Mouse (Mus musculus) forebrain, embryonic 15.5 days (tissue): Measurements from ENCODE around the gene Siah2. TPM values are rescaled to one million over a fixed set of nuclear protein-coding genes. Genes with fewer than 3 reads are reported as not detected.

ENCODE experiments used
- ATAC-seq: fragments of 200-750 bp; cut with Nextera tagmentation; replicated peaks from 2 replicates; pipeline ENCODE4 v1.8.0; 2017; ENCODE audit warnings: mild to moderate bottlenecking, moderate TSS enrichment, moderate library complexity
- H3K27ac ChIP-seq: fragments of 300-500 bp; sonication (generic); replicated peaks from 2 replicates; pipeline ENCODE4 v1.5.1; 2015; ENCODE audit warnings: mild to moderate bottlenecking, inconsistent platforms
- H3K27me3 ChIP-seq: fragments of 300-500 bp; sonication (generic); 2 replicates; pipeline ENCODE4 v1.6.1; 2015; ENCODE audit warnings: inconsistent platforms
- H3K36me3 ChIP-seq: fragments of 300-500 bp; sonication (generic); 2 replicates; pipeline ENCODE4 v1.6.1; 2015; ENCODE audit warnings: mild to moderate bottlenecking, inconsistent platforms
- H3K4me1 ChIP-seq: fragments of 300-500 bp; sonication (generic); 2 replicates; pipeline ENCODE4 v1.6.1; 2015; ENCODE audit warnings: inconsistent platforms
- H3K4me2 ChIP-seq: fragments of 300-500 bp; sonication (generic); replicated peaks from 2 replicates; pipeline ENCODE4 v1.6.1; 2015; ENCODE audit warnings: mild to moderate bottlenecking, inconsistent platforms
- H3K4me3 ChIP-seq: fragments of 300-500 bp; sonication (generic); 2 replicates; pipeline ENCODE4 v1.5.1; 2015; ENCODE audit warnings: mild to moderate bottlenecking, inconsistent platforms
- H3K9ac ChIP-seq: fragments of 300-500 bp; sonication (generic); replicated peaks from 2 replicates; pipeline ENCODE4 v1.6.1; 2015; ENCODE audit warnings: mild to moderate bottlenecking, inconsistent platforms
- H3K9me3 ChIP-seq: fragments of 300-500 bp; sonication (generic); 2 replicates; pipeline ENCODE4 v1.6.1; 2016; ENCODE audit warnings: inconsistent platforms
- WGBS: fragments of 180-500 bp; shearing (Covaris S2); methylation state at CpG from one replicate; pipeline ENCODE4 v1.1.7; 2015; ENCODE audit warnings: mixed read lengths; 5-methylcytosine and 5-hydroxymethylcytosine counted together
- polyA plus RNA-seq: library from polyadenylated mRNA; unstranded; fragments of >200 nt; fragmentation: Nextera tagmentation; extraction: Ambion mirVana; gene quantifications from 2 replicates; pipeline ENCODE4 v1.2.1, GENCODE M21; 2015

The Siah2 gene
- 7.0 and 8.1 TPM in 2 replicates for polyA plus RNA-seq

DNA sequence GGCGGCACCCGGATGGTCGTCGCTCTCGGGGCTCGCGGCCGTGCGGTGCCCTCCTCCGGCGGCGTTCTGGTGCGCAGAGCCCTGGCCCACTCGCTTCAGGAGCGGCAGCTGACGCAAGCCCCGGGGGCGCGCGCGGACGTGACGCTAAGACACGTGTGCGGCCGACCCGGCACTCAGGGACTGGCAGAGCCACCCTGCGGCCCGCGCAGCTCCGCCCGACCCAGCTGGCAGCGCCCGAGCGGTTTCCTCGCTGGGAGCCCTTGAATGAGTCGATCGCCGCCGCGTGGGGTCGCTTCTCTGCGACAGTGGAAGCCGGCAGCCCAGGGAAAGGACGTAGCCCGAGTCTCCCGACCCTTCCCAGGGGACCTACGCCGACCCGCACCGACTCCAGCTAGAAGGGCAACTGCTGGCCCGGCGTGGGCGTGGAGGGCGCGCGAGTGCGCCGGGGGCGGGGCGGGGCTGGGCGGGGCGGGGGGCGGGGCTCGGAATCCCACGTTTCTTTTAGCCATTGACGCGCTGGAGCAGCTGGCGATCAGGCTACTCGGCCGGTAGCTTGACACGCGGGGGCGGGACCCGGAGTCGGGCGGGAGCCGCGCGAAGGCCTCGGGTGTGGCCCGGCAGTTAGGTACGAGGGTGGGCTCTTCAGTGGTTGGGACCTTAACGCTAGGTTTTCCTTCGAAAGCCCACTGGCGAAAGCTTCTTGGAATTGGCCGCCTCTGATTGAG is at the start of gene Siah2:
Siah2 (minus strand) TSS at position 404 of the 725 bp plus-strand sequence.
- no peaks in the 10 kb centered on the region for H3K36me3 ChIP-seq
- peak within 1 kb of the TSS; percentile 91 for H3K27ac ChIP-seq
- ATAC-seq: peak; percentile 97
- peaks cover 18% of the 10 kb centered on the region for H3K4me1 ChIP-seq
- 0 out of 2 replicates have a peak, but pooled peaks cover 5% of the 10 kb centered on the region for H3K27me3 ChIP-seq
- H3K4me3 ChIP-seq: peak within 1 kb of the TSS; percentile 75
- no peaks in the 10 kb centered on the region for H3K9me3 ChIP-seq
- under 1% methylated on average over 87 of the region's 87 CpGs for WGBS
- peak within 1 kb of the TSS; percentile 72 for H3K9ac ChIP-seq
- peak within 1 kb of the TSS; percentile 67 for H3K4me2 ChIP-seq

GRCm38 (mm10) chr3:58739536-58739935 is 47.3 kb upstream of the Siah2 start:
- 77% methylated on average over 2 of the region's 2 CpGs for WGBS
- no peaks in the 10 kb centered on the region for H3K27me3 ChIP-seq
- H3K4me3 ChIP-seq: no peak overlapping the region
- H3K9ac ChIP-seq: no peak overlapping the region
- H3K9me3 ChIP-seq: no peaks in the 10 kb centered on the region
- H3K36me3 ChIP-seq: no peaks in the 10 kb centered on the region
- H3K27ac ChIP-seq: no peak overlapping the region
- no peak overlapping the region for H3K4me2 ChIP-seq
- no peak for ATAC-seq
- H3K4me1 ChIP-seq: no peaks in the 10 kb centered on the region

DNA sequence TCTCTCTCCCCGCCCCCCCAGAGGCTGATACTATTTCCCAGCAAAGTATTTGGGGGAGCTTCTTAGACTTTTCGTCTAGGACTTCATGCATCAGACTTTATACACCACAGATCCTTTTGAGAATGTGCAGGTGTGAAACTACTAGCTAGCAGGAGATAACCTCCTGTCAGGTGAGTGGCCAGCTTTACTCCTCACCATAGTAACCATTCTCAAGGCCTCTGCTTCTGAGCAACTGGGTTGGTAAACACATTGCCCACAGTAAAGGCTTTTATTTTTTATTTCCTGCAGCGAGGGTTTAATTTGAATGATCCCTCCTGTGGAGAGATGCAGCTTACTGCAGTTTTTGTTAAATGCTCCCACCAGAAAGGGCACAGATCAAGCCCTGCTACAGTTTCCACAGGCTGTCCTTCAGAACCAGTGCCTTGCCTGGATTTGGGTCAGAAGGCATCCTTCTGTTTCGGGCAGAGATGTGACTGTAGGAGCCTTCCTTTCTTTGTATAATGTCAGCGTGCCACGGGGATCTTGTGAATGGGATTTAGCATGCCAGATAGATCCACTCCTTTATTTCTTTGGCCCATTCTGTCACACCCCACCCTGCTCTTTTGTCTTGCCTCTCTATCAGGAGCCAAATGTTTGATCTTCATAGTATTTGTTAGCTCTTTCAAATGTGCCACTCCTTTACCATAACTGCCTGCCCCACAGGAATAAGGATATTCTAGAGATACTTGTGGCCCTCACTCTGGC is 46.3 kb upstream of the Siah2 start:
- H3K4me2 ChIP-seq: no peak overlapping the region
- no peak for ATAC-seq
- H3K9me3 ChIP-seq: no peaks in the 10 kb centered on the region
- H3K9ac ChIP-seq: no peak overlapping the region
- 12% methylated on average over 6 of the region's 6 CpGs for WGBS
- H3K4me1 ChIP-seq: no peaks in the 10 kb centered on the region
- H3K27me3 ChIP-seq: no peaks in the 10 kb centered on the region
- no peak overlapping the region for H3K27ac ChIP-seq
- H3K36me3 ChIP-seq: no peaks in the 10 kb centered on the region
- no peak overlapping the region for H3K4me3 ChIP-seq

- H3K9me3 ChIP-seq: no peaks in the 10 kb centered on the region
- H3K4me3 ChIP-seq: no peak overlapping the region
- H3K36me3 ChIP-seq: no peaks in the 10 kb centered on the region
- no peak for ATAC-seq
- H3K9ac ChIP-seq: no peak overlapping the region
- H3K27me3 ChIP-seq: no peaks in the 10 kb centered on the region
- WGBS: 76% methylated on average over 5 of the region's 5 CpGs
- peaks cover 3% of the 10 kb centered on the region; the same call in 1 of the 2 replicates for H3K4me1 ChIP-seq
- no peak overlapping the region for H3K27ac ChIP-seq
- H3K4me2 ChIP-seq: no peak overlapping the region
Measured at GRCm38 (mm10) chr3:58731520-58731919, 39.3 kb upstream of the Siah2 start.

- peaks cover 3% of the 10 kb centered on the region; the same call in 1 of the 2 replicates for H3K4me1 ChIP-seq
- no peak overlapping the region for H3K4me3 ChIP-seq
- no peaks in the 10 kb centered on the region for H3K27me3 ChIP-seq
- H3K4me2 ChIP-seq: no peak overlapping the region
- WGBS: 83% methylated on average over 3 of the region's 3 CpGs
- no peak overlapping the region for H3K27ac ChIP-seq
- no peaks in the 10 kb centered on the region for H3K36me3 ChIP-seq
- no peak overlapping the region for H3K9ac ChIP-seq
- H3K9me3 ChIP-seq: no peaks in the 10 kb centered on the region
- ATAC-seq: no peak
Measured at GRCm38 (mm10) chr3:58730580-58730979, 38.4 kb upstream of the Siah2 start.

- Histone ChIP-seq H3K4me1 (peaks cover 3% of the 10 kb centered on the region; the same call in 1 of the 2 replicates), H3K27me3 (no peaks in the 10 kb centered on the region), H3K36me3 (no peaks in the 10 kb centered on the region), H3K4me3 (no peak overlapping the region), H3K27ac (no peak overlapping the region), H3K4me2 (no peak overlapping the region), H3K9me3 (no peaks in the 10 kb centered on the region), H3K9ac (no peak overlapping the region)
- peak; percentile 58; the same call in 1 of the 2 replicates for ATAC-seq
Measured at GRCm38 (mm10) chr3:58729549-58729948, 37.3 kb upstream of the Siah2 start.

DNA sequence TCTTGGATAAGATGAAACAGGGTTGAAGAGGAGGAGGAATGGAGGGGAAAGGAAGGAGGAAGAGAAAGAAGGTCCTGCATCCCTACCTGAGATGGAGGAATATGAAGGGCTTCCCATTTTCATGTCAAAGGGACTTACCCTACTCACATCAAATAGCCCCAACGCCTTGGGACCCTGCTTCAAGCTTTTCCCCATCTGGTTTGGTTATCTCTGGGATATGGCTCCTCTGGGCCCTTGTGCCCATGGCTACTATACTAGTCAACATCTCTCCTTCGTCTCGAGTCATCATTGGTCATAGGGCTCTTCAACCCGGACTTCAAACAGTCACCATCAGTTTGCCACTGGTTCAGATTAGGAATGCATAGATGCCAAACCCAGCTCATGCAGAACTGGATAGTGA is 35.4 kb upstream of the Siah2 start:
- WGBS: 94% methylated on average over 4 of the region's 4 CpGs
- ATAC-seq: no peak
- no peaks in the 10 kb centered on the region for H3K36me3 ChIP-seq
- no peak overlapping the region for H3K9ac ChIP-seq
- no peak overlapping the region for H3K27ac ChIP-seq
- peaks cover 3% of the 10 kb centered on the region; the same call in 1 of the 2 replicates for H3K4me1 ChIP-seq
- no peak overlapping the region for H3K4me2 ChIP-seq
- no peak overlapping the region for H3K4me3 ChIP-seq
- no peaks in the 10 kb centered on the region for H3K9me3 ChIP-seq
- no peaks in the 10 kb centered on the region for H3K27me3 ChIP-seq

DNA sequence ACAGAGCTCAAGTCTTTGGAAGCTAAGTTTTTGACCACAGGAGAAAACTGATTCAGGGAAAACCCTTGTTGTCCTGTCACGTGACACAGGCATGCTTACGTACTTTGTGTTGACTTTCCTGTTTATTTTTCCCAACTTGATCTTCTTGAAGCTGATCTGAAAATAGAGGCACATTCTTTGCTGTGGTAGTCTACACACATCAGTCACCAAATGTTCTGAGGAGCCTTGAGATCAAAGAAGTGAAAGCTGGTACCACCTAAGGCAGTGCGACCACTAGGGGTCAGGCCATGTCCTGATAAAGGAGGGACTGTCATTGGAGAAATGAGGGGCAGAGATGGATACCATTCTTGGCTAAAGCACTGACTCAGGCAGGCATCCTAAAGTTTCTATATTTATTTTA is 34.8 kb upstream of the Siah2 start:
- H3K4me2 ChIP-seq: no peak overlapping the region
- no peak overlapping the region for H3K9ac ChIP-seq
- WGBS: 49% methylated on average over 3 of the region's 3 CpGs
- H3K9me3 ChIP-seq: no peaks in the 10 kb centered on the region
- H3K4me3 ChIP-seq: no peak overlapping the region
- no peaks in the 10 kb centered on the region for H3K36me3 ChIP-seq
- no peak for ATAC-seq
- H3K27me3 ChIP-seq: no peaks in the 10 kb centered on the region
- H3K4me1 ChIP-seq: peaks cover 3% of the 10 kb centered on the region; the same call in 1 of the 2 replicates
- no peak overlapping the region for H3K27ac ChIP-seq

GRCm38 (mm10) chr3:58726374-58726773 is 34.2 kb upstream of the Siah2 start:
- no peak for ATAC-seq
- H3K4me3 ChIP-seq: no peak overlapping the region
- H3K9me3 ChIP-seq: no peaks in the 10 kb centered on the region
- WGBS: 80% methylated on average over 3 of the region's 3 CpGs
- no peak overlapping the region for H3K4me2 ChIP-seq
- H3K36me3 ChIP-seq: no peaks in the 10 kb centered on the region
- H3K4me1 ChIP-seq: peaks cover 3% of the 10 kb centered on the region; the same call in 1 of the 2 replicates
- H3K9ac ChIP-seq: no peak overlapping the region
- H3K27ac ChIP-seq: no peak overlapping the region
- H3K27me3 ChIP-seq: no peaks in the 10 kb centered on the region

DNA sequence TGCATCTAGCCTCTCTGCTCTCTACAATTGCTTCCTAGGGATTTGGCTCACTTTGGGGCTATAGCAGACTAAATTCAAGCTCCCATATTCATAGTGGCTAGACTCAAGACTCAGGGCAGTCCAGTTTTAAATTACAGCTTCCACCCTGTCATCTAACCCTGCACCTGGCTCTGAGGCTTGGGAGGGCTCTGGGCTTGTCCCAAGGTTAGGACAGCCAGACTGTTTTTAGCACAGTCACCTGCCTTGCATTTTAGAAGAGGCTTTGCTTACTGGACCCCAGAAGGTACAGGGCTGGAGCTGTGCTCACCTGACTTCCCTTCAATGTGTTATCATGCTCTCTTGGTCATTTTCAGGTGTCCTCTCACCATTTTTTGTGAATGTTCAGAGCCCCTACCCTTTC is 32.6 kb upstream of the Siah2 start:
- peaks cover 3% of the 10 kb centered on the region; the same call in 1 of the 2 replicates for H3K4me1 ChIP-seq
- no peak overlapping the region for H3K27ac ChIP-seq
- H3K4me3 ChIP-seq: no peak overlapping the region
- no peak for ATAC-seq
- H3K27me3 ChIP-seq: no peaks in the 10 kb centered on the region
- no peaks in the 10 kb centered on the region for H3K36me3 ChIP-seq
- H3K9ac ChIP-seq: no peak overlapping the region
- no peaks in the 10 kb centered on the region for H3K9me3 ChIP-seq
- H3K4me2 ChIP-seq: no peak overlapping the region

DNA sequence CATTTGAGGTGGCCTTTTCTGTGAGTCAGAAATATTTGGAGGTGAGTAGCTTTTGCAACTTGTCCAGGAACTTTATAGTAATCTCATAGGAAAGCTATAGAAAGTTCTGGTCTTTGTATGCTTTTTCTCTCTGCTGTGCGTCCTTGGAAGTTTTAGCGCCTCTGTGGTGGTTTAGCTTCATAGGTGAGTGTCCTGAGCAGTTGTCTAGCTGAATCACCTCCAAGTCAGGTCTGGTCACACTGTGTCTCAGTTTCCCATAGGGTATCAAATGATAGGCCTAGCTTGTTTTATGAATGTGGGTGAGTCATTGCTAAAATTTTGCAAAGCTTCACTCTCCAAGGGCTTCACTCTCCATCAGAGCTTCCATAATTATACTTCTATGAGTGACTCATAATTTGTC is 31.5 kb upstream of the Siah2 start:
- no peak overlapping the region for H3K27ac ChIP-seq
- no peak overlapping the region for H3K4me3 ChIP-seq
- no peaks in the 10 kb centered on the region for H3K27me3 ChIP-seq
- no peak overlapping the region for H3K4me2 ChIP-seq
- H3K9me3 ChIP-seq: no peaks in the 10 kb centered on the region
- H3K4me1 ChIP-seq: no peaks in the 10 kb centered on the region
- WGBS: 98% methylated on average over 2 of the region's 2 CpGs
- no peak for ATAC-seq
- no peaks in the 10 kb centered on the region for H3K36me3 ChIP-seq
- no peak overlapping the region for H3K9ac ChIP-seq

GRCm38 (mm10) chr3:58719461-58720230 is 27.4 kb upstream of the Siah2 start:
- WGBS: 69% methylated on average over 9 of the region's 9 CpGs
- Histone ChIP-seq H3K27me3 (no peaks in the 10 kb centered on the region), H3K4me1 (no peaks in the 10 kb centered on the region), H3K4me2 (no peak overlapping the region), H3K9me3 (no peaks in the 10 kb centered on the region), H3K4me3 (no peak overlapping the region), H3K9ac (no peak overlapping the region), H3K36me3 (no peaks in the 10 kb centered on the region), H3K27ac (no peak overlapping the region)
- ATAC-seq: no peak
